Mouse (Mus musculus) forelimb bud, embryonic 11.5 days (tissue): ENCODE data around the gene Smarcd3.

Experiments used
- DNase-seq: peaks from one replicate; pipeline ENCODE4 v3.0.0-alpha.2; 2012; ENCODE audit warnings: low read depth, low spot score

Smarcd3 gene

GRCm38 (mm10) chr5:24620626-24621025 lies 3.6 kb downstream of the Smarcd3 start:
- no peak for DNase-seq

- no peak for DNase-seq
Observed at GRCm38 (mm10) chr5:24620116-24620515, 4.1 kb downstream of the Smarcd3 start.

GRCm38 (mm10) chr5:24618921-24619320 lies 5.3 kb downstream of the Smarcd3 start:
- no peak for DNase-seq

GRCm38 (mm10) chr5:24615097-24615496 lies 9.1 kb downstream of the Smarcd3 start:
- no peak for DNase-seq

GRCm38 (mm10) chr5:24612302-24612649 lies 11.9 kb downstream of the Smarcd3 start:
- DNase-seq = no peak

GRCm38 (mm10) chr5:24611366-24612301 lies 12.6 kb downstream of the Smarcd3 start:
- DNase-seq = no peak

- no peak for DNase-seq
Observed at GRCm38 (mm10) chr5:24609388-24609787, 14.8 kb downstream of the Smarcd3 start.

- DNase-seq = no peak
Observed at GRCm38 (mm10) chr5:24605980-24606665, 18.1 kb downstream of the Smarcd3 start.

GRCm38 (mm10) chr5:24605321-24605979 lies 18.8 kb downstream of the Smarcd3 start:
- DNase-seq = no peak

GRCm38 (mm10) chr5:24604656-24605100 lies 19.5 kb downstream of the Smarcd3 start:
- DNase-seq = peak; percentile 83

GRCm38 (mm10) chr5:24604080-24604655 lies 20.0 kb downstream of the Smarcd3 start:
- DNase-seq = no peak

- DNase-seq = no peak
Observed at GRCm38 (mm10) chr5:24603431-24604010, 20.7 kb downstream of the Smarcd3 start.

GRCm38 (mm10) chr5:24602751-24603343 lies 21.4 kb downstream of the Smarcd3 start:
- peak; percentile 73 for DNase-seq

GRCm38 (mm10) chr5:24601911-24602750 lies 22.1 kb downstream of the Smarcd3 start:
- no peak for DNase-seq

GRCm38 (mm10) chr5:24601071-24601835 lies 23.0 kb downstream of the Smarcd3 start:
- no peak for DNase-seq

- no peak for DNase-seq
Observed at GRCm38 (mm10) chr5:24600236-24600635, 24.0 kb downstream of the Smarcd3 start.

GRCm38 (mm10) chr5:24599137-24599536 lies 25.1 kb downstream of the Smarcd3 start:
- no peak for DNase-seq

- DNase-seq = peak; percentile 55
Observed at GRCm38 (mm10) chr5:24598570-24599006, 25.6 kb downstream of the Smarcd3 start.

- DNase-seq = no peak
Observed at GRCm38 (mm10) chr5:24597901-24598569, 26.2 kb downstream of the Smarcd3 start.
